Mouse (Mus musculus) left cerebral cortex, adult 11 months (tissue): ENCODE measurements around the gene Hace1.
"Not testable (repeated sequence)": the region's sequence is repeated elsewhere in the genome, so short reads cannot be mapped to it uniquely, and the experiment has no call there.

ENCODE experiments used
- DNase-seq: peaks from one replicate; pipeline ENCODE4 v3.0.0; 2022; ENCODE audit warnings: low spot score

Hace1 gene

DNA sequence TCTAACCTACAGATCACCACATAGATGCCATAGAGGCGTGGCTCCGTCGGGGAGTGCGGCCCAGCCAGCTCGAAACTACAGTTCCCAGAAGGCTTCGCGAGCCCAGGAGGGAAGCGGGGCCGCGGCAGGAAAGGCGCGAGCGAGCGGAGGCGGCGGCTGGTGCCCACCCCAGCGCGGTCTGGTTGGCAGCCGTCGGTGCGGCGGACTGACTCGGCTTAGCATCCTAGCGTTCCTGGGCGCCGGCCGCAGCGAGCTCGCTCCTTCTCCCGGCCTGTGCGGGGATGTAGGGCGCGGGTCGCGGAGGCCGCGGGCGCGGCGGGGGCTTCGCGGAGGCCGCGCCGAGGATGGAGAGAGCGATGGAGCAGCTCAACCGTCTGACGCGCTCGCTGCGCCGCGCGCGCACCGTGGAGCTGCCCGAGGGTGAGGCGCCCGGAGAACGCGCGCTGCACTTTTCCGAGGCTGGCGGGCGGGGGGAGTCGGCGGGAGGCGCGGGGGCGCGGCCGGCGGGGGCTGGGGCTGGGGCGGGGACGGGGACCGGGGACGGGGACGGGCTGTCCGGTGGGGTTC, at the start of gene Hace1:
Gene Hace1, plus strand, starts transcription at position 99 of the 567 bp plus-strand sequence.
- peak; percentile 77 for DNase-seq

DNA sequence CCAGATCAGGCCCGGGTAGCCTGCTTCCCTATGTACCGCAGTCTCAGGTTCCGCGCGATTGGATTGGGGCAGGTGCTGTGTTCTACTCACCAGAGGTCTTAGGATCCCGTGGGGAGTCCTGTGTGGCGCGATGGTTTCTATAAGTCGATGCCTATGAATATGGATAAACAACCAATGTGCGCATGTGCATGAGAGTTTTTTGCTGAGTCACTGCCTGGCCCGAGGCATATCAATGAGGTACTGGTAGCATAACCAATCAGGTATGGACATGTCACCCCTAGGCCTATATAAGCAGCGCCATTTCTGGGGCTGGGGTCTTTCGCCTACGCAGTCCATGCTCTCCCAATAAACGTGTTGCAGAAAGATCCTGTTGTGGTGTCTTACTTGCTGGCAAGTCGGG, 40.3 kb upstream of the Hace1 start:
- not testable (repeated sequence) for DNase-seq

DNA sequence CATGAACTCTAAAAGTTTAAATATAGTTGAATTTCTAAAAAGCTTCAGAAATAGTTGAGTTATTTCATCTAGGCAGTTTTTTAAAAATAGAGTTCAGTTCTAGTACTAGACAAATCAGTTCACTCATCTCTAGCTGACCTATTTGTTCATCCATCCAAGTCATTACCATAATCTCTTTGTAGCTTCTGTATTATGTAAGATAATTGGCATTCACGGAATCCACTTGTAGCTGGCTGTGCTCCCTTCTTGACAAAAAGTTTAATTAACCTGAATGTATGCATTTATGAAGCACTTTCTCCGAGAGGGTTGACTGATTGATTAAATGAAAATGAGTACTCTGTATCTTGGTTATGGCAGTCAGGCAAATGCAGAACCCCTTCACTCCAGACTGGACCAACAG, 34.9 kb upstream of the Hace1 start:
- DNase-seq = no peak

DNA sequence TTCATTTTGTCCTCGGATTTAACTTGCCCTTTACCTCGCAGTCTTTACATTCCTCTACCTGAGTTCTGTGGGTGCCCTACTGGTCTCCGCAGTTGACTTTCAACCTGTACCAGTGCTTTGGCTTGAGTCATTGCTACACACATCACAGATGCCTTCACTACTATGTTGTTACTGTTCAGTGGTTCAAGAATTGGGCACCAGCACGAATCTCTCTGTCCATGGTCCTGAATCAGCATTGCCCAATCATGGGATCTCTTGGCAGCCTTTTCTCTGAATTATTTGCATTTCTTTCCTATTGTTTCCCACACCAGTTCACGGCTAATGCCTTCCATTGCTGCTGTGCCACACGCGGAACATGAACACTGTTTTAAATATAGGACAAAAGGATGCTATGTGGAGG, 30.8 kb upstream of the Hace1 start:
- no peak for DNase-seq

DNA sequence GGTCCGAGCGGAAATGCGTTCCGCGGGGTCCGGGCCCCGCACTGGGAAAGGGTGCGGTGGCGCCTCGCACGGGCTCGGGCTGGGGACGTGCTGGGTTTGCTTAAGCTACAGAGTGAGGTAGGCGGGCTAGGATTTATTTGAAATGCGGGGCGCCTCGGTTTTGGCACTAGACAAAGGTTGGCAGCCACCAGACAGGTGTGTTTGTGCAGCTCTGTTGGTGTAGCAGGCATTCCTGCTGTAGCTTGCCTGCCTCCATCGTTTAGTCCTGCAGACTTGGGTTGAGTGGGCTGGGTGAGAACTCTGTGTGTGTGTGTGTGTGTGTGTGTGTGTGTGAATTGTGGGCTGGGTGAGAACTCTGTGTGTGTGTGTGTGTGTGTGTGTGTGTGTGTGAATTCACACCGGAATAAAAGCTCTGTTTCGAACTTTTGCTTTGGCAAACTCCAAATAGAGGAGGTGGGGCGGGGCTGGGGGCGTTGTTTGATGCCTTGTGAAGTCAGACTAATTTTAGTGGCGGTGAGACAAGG, 731 bp downstream of the Hace1 start:
- peak; percentile 23 for DNase-seq

DNA sequence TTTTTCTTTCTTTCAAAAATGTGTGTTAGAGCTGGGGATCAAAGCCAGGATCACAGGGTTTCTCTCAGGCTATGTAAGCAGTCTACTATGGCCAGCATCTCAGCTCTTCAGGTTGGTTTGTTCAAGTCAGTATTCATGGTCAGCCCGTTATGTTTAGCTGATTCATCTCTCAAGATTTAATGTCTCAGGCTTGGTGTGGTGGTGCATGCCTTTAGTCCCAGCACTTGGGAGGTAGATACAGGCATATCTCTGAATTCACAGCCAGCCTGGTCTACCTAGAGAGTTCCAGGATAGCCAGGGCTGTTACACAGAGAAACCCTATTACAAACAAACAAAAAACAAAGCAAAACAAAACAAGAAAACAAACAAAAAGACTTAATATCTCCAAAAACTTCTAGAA, 5.7 kb downstream of the Hace1 start:
- DNase-seq = no peak

DNA sequence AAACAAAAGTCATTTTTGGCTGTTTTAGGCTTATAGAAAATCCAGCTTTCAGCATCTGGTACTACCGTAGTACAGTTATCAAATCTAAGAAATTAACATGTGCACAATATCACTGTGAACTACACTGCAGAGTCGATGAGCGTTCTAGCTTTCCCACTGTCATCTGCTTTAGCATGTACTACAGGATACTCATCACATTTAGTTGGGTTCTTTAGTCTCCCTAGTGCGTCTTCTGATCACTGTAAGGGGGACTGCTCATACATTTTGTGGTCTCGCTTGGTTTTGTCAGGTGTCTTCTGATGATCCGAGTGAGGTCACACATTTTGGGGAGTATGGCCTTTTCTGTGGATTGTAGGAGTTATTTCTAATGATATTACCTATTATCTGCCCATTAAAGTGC, 6.2 kb downstream of the Hace1 start:
- DNase-seq = no peak

DNA sequence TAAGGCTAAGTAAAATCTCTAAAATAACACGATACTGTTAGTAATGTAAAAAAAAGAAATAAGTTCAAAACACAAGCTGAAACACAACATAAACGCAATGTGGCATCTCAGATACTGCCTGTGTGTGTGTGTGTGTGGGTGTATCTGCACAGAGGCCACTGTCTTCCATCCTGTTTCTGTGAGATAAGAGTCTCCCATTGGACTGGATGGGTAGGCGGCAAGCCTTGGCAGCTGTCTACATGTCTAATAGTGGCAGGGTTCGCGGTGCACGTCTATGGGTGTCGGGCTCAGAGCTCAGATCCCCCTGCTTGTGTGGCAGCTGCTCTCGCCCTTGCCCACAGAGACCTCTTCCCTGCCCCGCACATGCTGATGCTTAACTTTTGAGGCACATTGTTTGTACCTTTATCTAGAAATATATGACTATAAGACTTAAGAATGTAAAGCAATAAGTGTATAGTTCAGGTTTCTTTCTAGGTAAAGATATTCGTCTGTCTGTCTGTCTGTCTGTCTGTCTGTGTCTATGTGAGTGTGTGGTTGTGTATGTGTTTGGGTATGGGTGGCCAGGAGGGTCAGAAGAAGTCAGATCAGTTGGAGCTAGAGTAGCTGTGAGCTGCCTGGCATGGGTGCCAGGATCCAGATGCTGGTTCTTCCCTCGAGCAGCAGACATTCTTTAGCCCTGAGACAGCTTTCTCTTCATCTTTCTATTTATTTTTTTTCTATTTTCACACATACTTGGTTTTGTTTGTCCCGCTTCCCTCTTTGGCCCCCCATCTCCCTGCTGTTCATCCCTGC, 6.9 kb downstream of the Hace1 start:
- DNase-seq = no peak

DNA sequence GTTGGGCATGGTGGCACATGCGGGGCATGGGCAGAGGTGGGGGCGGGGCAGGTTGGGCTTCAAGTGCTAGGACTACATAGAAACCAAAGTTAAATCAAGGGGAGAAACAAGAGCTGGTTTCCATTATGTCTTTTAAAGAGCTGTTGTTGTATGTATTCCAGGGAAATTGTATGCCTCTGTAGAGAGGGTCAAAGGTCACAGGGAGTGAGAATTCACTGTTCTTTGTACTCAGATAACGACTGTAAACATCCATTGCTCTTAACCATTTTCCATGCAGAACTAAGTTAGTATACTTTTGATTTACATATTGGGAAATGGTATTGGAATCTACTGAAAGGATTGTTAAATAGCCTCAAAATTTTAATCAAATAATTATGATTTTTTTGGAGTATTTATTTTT, 28.2 kb downstream of the Hace1 start:
- DNase-seq = no peak

DNA sequence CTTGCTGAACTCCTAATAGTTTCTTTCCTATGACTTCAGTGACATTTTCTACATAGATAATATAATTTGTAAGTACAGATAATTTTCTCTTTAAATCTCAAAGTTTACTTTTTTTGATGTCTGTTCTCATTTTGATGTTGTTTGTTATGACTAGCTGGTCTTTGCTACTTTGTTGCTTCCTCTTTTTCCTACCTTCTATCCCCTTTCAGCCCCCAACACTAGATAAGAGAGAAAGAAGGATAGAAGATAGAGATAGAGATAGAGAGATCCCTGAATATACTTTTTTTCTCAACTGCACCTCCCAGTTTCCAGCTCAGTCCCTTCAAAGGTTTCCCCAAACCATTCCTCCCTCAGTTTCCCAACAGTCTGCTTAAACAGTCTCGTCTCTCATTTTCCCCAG, 33.1 kb downstream of the Hace1 start:
- DNase-seq = no peak

DNA sequence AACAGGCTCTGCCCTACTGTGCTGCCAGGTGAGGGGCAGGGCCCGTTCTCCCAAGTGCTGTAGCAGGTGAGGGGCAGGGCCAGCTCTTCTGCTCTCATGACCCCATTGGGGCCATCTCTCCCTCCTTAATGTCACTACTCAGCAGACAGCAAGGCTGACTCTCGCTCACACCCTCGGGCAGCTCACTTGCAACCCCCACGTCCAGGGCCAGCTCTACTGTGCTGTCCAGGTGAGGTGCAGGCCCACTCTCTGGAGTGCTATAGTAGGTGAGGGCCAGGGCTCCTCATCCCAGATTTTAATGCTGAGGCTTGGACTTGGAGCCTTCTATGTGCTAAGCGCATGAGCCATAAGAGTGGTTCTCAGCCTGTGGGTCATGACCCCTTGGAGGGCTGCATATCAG, 38.4 kb downstream of the Hace1 start:
- DNase-seq = no peak

DNA sequence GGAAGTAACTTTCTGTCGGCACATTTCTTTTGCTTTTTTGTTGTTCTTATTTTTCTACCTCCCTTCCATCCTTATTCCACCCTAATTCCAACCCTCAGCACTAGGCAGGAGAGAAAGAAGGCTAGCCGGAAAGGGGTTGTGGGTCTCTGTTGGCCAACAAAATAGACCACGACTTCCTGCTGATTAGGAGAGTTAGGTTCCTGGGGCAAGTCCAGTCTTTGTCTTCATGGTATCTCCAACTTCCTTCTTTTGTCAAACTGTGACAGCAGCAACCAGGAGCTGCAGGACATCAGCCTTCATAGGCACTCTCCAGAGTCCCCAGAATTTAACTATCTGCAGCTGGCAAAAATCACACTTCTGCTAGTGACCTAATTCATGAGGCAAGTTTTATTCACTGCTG, 41.4 kb downstream of the Hace1 start:
- DNase-seq = no peak

DNA sequence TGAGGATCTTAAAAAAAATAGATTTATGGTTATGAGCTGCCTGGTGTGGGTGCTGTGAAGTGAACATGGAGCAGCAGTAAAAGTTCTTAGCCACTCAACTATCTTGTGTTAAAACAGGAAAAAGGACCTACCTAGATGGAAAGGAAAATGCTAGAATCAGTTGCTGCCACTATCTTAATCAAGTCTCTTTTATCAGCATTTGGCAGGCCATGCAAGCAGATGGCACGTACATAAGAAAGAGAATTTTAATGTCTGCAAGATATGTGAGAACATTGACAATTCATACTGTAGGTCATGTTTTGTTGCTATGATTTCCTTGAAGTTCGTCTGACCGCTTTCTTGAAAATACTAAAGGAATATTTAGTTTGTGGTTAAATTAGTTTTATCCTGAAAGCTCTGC, 54.4 kb downstream of the Hace1 start:
- no peak for DNase-seq

DNA sequence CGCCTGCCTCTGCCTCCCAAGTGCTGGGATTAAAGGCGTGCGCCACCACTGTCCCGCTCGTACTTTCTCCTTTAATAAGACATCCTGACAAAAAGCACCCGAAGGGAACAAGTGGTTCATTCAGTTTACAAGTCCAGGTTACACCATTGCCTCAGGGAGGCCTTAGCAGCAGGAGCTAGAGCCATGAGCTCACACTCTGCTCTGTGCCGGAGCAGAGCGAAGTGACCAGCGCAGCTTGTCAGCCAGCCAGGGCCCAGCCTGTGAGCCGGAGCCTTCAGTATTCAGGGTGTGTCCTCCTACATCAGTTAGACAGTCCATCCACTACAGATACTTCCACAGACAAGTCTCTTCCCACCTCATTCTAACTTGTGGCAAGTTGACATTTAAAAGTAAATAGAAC, 55.0 kb downstream of the Hace1 start:
- DNase-seq = no peak

DNA sequence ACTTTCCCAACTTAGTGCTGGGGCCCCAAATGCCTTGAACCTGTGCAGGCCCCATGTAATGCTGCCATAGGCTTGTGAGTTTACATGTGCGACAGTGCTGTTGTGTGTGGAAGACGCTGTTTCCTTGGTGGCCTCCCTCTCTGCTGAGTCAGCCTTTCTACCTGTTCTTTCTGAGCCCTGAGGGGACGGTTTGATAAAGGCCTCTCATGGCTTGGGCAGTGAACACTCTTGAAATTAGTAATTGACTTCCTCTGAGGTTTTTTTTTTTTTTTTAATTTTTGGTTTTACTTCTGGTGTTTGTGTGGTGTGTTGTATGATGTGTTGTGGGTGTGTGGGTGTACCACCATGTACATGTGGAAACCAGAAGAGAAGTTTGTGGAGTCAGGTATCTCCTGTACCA, 57.6 kb downstream of the Hace1 start:
- DNase-seq = no peak

DNA sequence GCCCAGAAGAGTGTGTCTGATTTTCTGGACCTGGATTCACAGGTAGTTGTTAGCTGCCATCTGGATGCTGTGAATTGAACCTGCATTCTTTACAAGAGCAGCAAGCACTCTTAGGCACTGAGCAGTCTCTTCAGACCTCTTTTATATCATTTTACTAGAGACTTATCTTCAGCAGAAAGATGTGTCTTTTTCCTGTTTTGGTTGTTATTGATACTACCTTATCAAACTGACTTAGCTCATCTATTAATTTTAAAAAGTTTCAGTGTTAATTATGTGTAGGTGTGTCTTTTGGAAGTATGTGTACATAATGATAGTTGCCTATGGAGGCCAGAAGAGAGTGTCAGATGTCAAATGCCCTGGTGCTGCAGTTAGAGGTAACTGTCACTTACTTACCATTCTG, 62.1 kb downstream of the Hace1 start:
- DNase-seq = no peak

DNA sequence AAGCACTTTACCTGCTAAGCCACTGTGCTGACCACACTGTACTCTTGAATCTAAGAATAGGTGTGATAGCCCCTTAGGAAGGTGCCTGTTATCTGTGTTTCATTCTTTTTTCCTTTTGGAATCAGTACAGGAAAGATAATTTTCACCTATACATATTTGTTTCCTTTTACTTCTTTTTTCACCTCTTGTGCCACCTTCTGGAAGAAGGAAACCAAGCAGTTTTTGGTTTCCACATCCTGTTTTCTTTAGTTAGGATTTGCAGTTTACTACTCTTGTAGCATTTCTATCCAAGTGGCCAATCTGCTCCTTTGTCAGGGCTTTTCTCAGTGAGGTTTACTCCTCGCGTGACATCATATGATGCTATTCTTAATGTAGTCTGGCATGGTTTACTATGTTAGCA, 76.4 kb downstream of the Hace1 start:
- DNase-seq = no peak

DNA sequence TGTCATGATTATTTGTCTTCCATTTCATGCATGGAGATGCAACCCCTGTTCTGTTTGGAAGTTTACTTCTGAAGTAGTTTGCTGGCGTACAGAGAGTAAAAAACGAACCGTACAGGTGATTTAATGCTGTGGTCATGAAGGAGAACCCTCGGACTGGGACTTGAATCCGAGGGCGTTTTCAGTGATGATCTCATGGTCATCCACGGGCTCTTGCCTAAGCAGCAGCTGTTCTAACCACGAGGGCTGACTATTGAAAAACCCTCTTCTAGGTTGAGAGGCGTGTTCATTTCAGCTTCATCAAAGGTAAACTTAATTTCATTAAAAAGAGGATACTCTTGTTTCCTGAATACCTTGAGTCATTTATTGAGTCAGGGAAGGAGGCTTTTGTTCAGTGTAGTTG, 84.4 kb downstream of the Hace1 start:
- no peak for DNase-seq

DNA sequence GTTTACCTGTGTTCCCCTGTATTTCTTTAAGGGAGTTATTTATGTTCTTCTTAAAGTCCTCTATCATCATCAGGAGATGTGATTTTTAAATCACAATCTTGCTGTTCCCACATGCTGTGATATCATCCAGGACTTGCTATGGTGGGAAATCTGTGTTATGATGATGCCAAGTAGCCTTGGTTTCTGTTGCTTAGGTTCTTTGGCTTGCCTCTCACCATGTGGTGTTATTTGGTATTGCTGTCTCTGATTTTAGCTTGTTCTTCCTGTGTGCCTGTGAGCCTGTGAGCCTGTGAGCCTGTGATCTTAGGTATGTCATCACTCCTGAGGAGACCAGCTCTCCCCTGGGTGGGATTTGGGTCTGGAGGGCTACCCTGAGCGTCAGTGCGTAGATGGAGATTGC, 90.6 kb downstream of the Hace1 start:
- no peak for DNase-seq

DNA sequence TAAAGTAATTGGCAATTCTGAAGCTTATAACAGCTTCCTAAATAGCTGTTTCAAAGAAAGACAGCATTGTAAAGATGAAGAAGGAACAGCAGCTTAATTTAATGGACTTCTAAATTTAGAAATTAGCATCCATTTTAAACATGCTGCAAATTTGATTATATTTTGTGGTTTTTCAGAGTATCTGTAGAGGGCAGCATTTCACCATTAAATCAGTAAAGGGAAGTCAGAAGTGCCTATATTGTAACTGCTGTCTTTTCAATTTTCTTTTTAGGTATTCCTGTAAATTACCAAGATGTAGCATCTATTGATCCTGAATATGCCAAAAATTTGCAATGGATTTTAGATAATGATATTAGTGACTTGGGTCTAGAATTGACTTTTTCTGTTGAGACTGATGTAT, 99.2 kb downstream of the Hace1 start:
- DNase-seq = no peak

DNA sequence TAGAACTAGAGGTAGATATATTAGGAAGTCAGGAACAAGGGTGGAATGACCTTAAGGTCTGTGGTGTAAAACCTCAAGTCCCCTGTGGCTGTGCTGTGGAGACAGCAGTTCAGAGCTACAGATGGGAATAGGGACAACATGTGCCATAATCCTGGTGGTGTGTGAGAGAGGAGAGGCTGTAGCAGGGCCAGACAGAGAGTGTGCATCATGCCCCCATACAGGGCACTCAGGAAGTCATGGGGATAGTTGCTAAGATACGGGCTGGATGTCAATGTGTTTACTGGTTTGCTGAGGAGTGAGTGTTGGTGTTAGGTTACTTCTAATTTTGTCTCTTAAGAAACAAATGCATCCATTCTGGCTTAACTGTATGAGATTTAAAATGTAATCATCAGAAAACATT, 108.6 kb downstream of the Hace1 start:
- no peak for DNase-seq

DNA sequence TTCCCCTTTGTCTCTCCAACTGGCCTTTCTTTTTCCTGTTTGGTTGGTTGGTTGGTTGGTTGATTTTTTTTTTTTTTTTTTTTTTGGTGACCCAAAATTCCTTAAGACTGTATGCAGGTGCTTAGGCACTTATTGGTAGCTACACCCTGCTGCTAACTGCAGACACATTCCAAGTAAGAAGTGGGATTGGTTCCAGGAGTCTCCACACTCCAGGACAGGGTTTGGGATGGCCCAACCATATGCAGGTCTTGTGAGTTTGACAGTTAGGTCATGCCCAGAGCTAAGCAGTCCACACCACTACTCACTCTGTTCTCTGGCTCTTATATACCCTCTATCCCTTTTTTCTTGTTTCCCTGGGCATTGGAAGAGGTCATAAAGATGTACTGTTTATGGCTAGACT, 117.3 kb downstream of the Hace1 start:
- no peak for DNase-seq

DNA sequence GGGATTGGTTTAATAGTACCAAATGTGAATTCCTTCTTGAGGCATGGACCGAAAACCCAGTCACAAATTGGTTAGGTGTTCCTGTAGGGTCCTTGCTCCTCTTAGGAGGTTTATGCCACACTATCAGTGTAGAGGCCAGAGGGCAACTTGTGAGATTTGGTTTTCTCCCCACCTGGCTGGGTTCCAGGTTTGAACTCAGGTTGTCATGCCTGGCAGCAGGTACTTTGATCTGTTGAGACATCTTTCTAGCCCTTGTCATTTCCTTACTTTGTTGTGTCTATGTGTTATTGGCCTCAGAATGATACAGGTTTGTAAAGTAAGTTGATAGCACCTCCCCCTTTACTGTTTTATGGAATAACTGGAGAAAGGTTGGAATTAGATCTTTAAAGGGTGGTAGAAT, 117.9 kb downstream of the Hace1 start:
- no peak for DNase-seq

DNA sequence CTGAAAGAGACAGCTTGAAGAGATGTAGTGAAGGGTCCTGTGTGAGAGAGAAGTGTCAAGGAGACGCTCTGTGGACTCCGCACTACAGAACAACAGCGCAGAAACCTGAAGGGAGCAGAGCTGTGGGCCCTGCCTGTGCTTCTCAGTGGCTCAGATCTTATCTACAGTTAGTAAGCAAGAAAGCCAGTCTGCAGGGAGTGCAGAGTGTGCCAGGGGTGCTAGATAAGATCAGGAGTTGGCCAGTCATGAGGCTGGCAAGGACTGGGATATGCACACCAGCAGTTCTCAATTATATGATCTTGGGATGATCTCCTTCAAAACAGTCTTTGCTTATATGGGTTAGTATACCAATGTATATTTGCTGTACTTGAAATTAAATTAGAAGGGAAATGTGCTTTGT, 121.3 kb downstream of the Hace1 start:
- no peak for DNase-seq
